Mouse (Mus musculus) cerebellum, adult 2 months (tissue): ENCODE measurements around the gene Gtpbp3.

Experiments
- CTCF ChIP-seq: fragments of 200-500 bp; IDR thresholded peaks from 2 replicates; pipeline ENCODE4 v1.5.1; 2011; ENCODE audit warnings: low read depth, mild to moderate bottlenecking, control low read depth, low read length, moderate library complexity, borderline replicate concordance; ENCODE audit not compliant: insufficient read depth
- POLR2A ChIP-seq: fragments of 200-500 bp; IDR thresholded peaks from 2 replicates; pipeline ENCODE4 v1.6.1; 2011; ENCODE audit warnings: low read length, control low read depth, borderline replicate concordance; ENCODE audit not compliant: insufficient read depth

DNA sequence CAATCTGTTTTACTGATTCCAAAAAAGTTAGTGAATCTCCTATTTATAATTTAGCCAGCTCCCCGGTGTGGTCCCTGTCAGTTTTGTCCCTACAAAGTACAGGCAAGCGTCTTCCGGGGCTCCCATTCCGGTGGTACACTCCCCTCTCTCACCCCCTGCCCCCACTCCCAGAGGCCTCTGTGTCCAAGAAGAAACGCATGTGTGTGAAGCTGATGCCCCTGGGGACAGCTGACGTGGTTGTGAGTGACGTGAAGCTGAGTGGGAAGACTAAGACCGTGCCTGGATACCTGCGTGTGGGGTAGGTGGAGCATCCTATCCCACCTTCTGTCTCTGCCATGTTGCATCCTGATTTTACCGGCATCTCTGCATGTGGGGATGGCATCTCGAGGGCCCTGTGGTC is 57.1 kb downstream of the Gtpbp3 start:
- TF ChIP-seq POLR2A (no peak), CTCF (no peak)
